Mouse (Mus musculus) kidney, adult 18-20 months (tissue): ENCODE data around the gene Ube2d2b.
A peak's percentile ranks its signal among the peaks of the same experiment; 100 is the strongest.

ENCODE experiments used
- DNase-seq: peaks from one replicate; pipeline ENCODE4 v3.0.0; 2021

Gene Ube2d2b

DNA sequence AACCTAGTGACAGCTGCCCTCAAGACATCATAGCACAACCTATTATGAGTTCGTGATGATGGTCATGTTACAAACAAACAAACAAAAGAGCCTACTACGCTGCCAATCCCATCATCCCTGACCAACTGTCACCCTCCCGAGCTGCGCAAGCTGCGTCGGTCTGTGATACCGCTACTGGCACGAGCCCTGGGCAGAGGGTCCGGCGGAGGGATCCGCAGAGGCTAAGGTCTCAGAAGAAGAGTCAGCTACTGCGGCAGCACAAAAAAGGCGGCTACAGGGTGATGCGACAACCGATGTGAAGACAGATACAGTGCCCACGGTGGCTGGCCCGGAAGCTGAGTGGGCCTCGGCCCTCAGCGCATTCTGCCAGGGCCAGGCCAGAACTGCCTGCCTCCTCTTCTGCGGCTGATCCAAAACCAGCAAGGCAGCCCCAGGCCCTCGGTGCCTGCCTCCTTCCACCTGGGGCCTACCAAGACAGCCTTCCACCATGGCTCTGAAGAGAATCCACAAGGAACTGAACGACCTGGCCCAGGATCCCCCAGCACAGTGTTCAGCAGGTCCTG lies at the start of gene Ube2d2b:
Gene Ube2d2b (plus strand): TSS at position 102 of the 563 bp plus-strand sequence.
- DNase-seq, result no peak

- no peak for DNase-seq
These were observed 47.5 kb upstream of the Ube2d2b start for GRCm38 (mm10) chr5:107782360-107782759.

GRCm38 (mm10) chr5:107787682-107788443 lies 42.0 kb upstream of the Ube2d2b start:
- DNase-seq, result no peak

GRCm38 (mm10) chr5:107789492-107789891 lies 40.4 kb upstream of the Ube2d2b start:
- DNase-seq, result no peak

DNA sequence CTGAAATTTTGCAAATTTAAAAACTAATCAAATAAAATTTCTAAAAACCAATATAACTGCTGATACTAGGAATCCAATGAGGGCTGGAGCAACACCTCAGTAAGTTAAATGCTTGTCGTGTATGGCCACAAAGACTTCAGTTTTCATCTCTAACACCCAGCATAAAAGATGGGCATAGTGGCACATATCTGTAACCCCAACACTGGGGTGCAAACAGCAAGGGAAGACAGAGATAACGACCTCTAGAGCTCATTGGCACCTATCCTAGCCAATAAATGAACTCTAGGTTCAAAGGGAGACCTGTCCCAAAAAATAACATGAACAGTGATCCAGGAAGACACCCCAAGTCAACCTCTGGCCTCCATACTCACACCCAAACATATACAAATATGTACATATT lies 37.9 kb upstream of the Ube2d2b start:
- DNase-seq, result no peak

DNA sequence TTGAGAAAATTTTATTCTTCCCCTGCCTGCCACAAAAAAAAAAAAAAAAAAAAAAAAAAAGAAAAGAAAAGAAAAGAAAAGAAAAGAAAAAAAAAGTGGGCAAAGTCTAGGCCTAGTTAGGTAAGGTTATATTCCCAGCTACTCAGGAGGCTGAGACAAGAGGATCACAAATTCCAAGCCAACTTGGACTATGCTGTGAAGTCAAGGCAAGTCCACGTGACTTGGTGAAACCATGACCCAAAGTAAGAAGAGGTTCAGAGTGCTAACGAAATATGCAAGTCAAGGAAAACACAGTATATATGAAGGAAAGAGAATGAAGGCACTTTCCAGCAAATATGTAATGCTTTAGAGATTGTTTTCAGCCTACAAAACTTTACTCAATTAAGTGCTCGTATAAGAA lies 37.4 kb upstream of the Ube2d2b start:
- no peak for DNase-seq

GRCm38 (mm10) chr5:107793258-107793657 lies 36.6 kb upstream of the Ube2d2b start:
- DNase-seq, result no peak

DNA sequence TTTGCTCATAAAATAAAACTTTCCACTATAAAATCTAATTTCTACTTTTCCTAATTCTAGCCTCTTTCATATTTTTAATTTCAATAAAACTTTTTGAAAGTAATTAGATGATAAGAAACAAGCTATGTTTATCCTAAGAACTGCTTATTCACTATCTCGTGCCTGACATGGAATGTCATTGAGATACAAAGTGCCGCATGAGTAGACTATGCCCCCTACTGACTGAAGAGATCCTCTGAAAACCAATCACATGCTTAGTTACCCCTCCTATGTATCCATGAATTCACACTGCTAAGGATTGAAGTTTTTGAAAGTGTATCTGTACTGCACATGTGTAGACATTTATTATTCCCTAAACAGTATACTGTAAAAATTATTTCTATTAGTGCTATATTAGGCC lies 36.0 kb upstream of the Ube2d2b start:
- DNase-seq, result no peak

DNA sequence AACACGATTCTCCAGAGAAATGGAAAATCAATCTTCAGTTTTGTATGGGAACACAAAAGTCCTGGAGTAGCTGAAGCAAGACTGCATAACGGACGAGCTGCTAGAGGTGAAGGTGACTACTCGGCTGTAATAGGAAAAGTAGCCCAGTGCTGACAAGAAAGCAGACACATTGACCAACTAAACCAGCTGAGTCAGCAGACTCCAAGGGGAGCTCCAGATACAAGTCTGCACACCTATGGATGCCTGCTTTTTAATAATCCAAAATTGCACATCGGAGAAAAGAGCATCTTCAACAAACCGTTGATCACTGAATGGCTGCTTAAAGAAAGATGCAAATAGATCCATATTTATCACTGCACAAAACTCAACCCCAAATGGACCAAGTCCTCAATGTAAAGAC lies 31.6 kb upstream of the Ube2d2b start:
- DNase-seq, result no peak

DNA sequence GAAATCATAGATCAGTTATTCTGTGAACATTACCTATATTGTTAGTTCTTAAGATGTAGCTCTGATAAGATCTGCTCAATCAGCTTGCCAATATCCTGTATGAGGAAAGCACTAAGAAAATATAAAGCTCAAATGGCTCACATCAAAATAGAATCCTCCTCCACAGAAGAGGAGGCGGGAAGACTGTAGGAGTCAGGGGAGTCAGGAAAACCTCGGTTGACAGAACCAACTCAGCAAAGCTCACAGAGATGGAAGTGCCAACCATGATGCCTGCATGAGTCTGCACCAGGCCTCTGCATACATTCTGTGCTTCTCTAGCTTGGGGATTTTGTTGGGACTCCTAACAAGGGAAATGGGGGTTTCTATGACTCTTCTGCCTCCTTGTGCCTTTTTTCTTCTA lies 28.7 kb upstream of the Ube2d2b start:
- DNase-seq, result no peak

- DNase-seq, result no peak
These were observed 27.3 kb upstream of the Ube2d2b start for GRCm38 (mm10) chr5:107802621-107803020.

DNA sequence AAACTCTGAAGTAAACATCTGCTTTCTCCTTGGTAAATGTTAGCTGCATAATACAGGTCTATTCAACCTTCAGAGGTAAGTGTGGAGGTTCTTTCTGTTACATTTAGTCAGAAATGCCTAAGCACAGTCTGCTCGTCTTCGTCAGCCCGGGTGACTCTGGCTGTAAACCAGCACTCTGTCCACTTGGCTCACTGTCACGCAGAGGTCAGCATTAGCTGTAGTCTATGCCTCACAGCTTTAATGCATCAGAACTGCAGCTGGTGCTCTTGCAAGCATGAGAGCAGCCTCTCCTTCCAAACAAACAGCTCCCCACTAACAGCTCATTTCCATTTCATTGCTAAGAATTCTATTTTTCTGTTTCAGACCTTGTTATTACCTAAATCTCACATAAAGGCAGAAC lies 22.4 kb upstream of the Ube2d2b start:
- DNase-seq, result no peak

GRCm38 (mm10) chr5:107814651-107815050 lies 15.2 kb upstream of the Ube2d2b start:
- no peak for DNase-seq

DNA sequence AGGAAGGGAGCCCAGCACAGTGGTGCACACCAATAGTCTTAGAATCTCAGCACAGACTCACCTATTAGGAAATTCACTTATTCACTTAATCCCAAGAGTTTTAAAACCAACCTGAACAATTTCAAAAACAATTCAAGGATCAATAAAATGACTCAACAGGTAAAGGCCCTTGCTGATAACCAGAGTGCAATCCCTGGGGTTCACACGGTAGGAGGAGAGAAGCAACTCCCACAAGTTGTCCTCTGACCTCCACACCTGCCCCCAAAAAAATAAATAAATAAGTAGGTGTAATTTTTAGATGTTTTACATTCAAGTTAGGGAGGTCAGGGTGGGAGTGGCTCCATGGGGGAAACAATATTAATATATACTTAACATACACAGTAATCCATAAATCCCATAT lies 7.4 kb upstream of the Ube2d2b start:
- no peak for DNase-seq

GRCm38 (mm10) chr5:107831351-107831750 lies 1.5 kb downstream of the Ube2d2b start:
- no peak for DNase-seq

DNA sequence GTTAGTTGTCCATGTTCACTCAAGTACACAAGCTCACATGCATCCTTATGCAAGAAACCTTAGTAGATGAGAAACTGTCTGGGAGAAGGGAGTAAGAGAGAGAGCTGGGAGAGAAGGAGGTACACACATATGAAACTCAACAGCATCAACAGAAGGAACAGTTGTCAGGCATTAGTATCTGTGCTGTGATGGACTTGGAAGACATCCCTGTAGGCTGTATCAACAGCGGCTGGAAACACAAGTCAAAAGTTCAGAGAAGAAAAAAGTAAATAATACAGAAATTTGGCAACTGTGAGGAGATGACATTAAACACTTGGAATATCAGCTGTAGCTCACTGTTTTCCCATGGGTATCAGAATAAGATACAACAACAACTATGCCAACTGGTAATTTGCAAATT lies 4.4 kb downstream of the Ube2d2b start:
- DNase-seq, result no peak

DNA sequence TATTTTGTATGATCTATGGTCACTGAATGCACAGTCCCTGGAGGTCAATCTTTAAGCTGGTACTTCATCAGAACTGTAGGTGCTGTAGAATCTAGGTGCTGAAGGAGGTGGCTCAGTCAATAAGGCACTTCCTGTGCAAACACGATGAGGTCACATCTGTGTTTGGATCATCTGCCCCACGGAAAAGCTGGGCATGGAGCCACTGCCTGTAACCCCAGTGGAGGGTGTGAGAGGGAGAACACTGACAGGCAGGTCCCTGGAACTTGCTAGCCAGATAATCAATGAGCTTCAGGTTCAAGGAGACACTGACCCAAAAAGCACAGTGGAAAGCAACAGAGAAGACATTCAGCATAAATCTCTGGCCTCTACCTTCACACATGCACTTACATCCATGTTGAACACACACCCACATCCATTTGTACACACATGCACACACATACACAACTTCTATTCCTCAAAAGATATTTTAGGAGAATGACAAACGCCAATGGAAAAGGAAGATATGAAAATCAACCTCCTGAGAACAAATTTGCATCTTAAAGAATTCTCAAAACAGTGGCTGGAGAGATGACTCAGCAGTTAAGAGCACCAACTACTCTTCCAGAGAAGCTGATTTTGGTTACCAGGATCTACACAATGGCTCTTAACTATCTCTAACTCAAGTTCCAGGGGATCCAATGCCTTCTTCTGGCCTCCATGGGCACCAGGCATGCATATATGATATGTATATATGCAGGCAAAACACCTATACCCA lies 9.2 kb downstream of the Ube2d2b start:
- no peak for DNase-seq

- DNase-seq, result no peak
These were observed 10.8 kb downstream of the Ube2d2b start for GRCm38 (mm10) chr5:107840549-107841238.

DNA sequence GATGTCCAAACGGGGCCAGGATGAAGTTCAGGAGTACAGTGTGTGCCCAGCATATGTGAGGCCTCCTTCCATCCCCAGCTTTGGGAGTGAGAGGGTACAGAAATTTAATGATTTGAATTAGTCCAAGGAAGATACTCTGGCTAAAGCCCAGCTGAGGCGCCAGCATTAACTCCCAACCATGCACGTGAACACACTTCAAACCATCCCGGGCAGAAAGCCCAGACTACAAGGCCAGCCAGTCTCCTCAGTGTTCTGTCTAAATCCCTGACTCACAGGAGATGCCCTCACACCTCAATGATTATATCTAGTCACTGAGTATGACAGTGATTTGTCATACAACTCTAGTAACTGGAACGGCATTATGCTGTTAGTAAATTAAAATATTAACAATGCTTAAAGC lies 17.4 kb downstream of the Ube2d2b start:
- peak; percentile 50 for DNase-seq

DNA sequence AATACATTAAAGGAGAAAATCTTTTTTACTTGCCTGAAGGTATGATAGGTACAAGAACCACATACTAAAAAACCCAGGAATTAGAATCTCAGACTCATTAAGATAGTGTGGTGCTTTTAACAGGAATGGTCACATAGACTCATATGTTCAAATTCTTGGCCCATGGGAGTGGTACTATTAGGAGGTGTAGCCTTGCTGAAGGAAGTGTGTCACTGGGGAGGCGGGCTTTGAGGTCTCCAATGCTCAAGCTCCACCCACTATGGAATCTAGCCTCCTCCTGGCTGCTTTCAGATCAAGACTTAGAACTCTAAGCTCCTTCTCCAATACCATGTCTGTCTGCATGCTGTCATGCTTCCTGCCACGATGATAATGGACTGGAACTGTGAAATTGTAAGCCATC lies 17.9 kb downstream of the Ube2d2b start:
- DNase-seq, result no peak

- DNase-seq, result no peak
These were observed 19.1 kb downstream of the Ube2d2b start for GRCm38 (mm10) chr5:107848964-107849363.

DNA sequence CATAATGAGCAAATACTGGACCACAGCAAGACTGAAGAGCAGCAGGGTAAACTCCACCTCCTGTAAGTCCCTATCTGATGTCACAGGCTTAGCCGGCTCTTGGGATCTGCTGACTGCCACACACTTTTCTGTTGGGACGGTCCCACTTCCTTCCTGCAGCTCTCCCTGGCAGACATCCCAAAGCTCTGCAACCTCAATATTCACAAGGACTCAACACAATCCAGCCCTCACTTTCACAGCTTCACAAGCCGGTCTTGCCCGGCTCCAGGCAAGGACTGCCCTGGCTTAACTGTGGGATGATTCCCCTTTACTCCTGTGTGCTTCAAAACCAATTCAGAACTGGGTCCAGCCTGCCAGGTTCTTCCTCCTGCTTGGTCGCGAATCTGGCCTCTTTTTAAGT lies 23.9 kb downstream of the Ube2d2b start:
- peak; percentile 20 for DNase-seq

GRCm38 (mm10) chr5:107854556-107854955 lies 24.7 kb downstream of the Ube2d2b start:
- no peak for DNase-seq

- DNase-seq, result no peak
These were observed 25.6 kb downstream of the Ube2d2b start for GRCm38 (mm10) chr5:107855546-107855945.
